Mouse (Mus musculus) G1E-ER4 (cell line): ENCODE data around the gene Cgrrf1. TPM values are rescaled to one million over a fixed set of nuclear protein-coding genes. Genes with fewer than 3 reads are reported as not detected.

Experiments
- GATA1 ChIP-seq: IDR thresholded peaks from one replicate; pipeline ENCODE4 v1.8.0; 2012; ENCODE audit warnings: low read length, inconsistent platforms
- polyA plus RNA-seq: library from polyadenylated mRNA; stranded (reverse); fragments of >175 nt; gene quantifications from 2 replicates; pipeline ENCODE4 v1.2.3, GENCODE M21; 2012

Gene Cgrrf1
- polyA plus RNA-seq, 1 experiment: 13.1 TPM

- TF ChIP-seq GATA1: no peak
These were observed 14.9 kb upstream of the Cgrrf1 start for GRCm38 (mm10) chr14:46816916-46817622.

- TF ChIP-seq GATA1: no peak
These were observed 13.2 kb upstream of the Cgrrf1 start for GRCm38 (mm10) chr14:46818743-46819142.

GRCm38 (mm10) chr14:46821271-46821872 lies 10.6 kb upstream of the Cgrrf1 start:
- TF ChIP-seq GATA1: no peak

GRCm38 (mm10) chr14:46821873-46822716 lies 9.8 kb upstream of the Cgrrf1 start, which contains the start of gene Gmfb:
TSS of gene Gmfb (minus strand) at chr14:46822242.
- no peak for TF ChIP-seq GATA1

- no peak for TF ChIP-seq GATA1
These were observed 7.9 kb upstream of the Cgrrf1 start for GRCm38 (mm10) chr14:46823996-46824395.

- TF ChIP-seq GATA1: no peak
These were observed 4.5 kb upstream of the Cgrrf1 start for GRCm38 (mm10) chr14:46827430-46827829.

- no peak for TF ChIP-seq GATA1
These were observed 630 bp upstream of the Cgrrf1 start for GRCm38 (mm10) chr14:46831295-46831694.

GRCm38 (mm10) chr14:46832354-46833272 lies 688 bp downstream of the Cgrrf1 start:
- no peak for TF ChIP-seq GATA1

GRCm38 (mm10) chr14:46839326-46839725 lies 7.4 kb downstream of the Cgrrf1 start:
- no peak for TF ChIP-seq GATA1

- no peak for TF ChIP-seq GATA1
These were observed 13.8 kb downstream of the Cgrrf1 start for GRCm38 (mm10) chr14:46845706-46846105.

- no peak for TF ChIP-seq GATA1
These were observed 16.2 kb downstream of the Cgrrf1 start for GRCm38 (mm10) chr14:46848063-46848590.

GRCm38 (mm10) chr14:46848736-46849135 lies 16.8 kb downstream of the Cgrrf1 start:
- no peak for TF ChIP-seq GATA1

GRCm38 (mm10) chr14:46849769-46850168 lies 17.8 kb downstream of the Cgrrf1 start:
- no peak for TF ChIP-seq GATA1

GRCm38 (mm10) chr14:46853677-46854076 lies 21.8 kb downstream of the Cgrrf1 start:
- no peak for TF ChIP-seq GATA1

GRCm38 (mm10) chr14:46862922-46863321 lies 31.0 kb downstream of the Cgrrf1 start:
- TF ChIP-seq GATA1: no peak
